Mouse (Mus musculus) liver, embryonic 11.5 days (tissue): ENCODE results near the gene Abtb2. TPM values are rescaled to one million over a fixed set of nuclear protein-coding genes. Genes with fewer than 3 reads are reported as not detected.

Source experiments
- ATAC-seq: fragments of 200-750 bp; cut with Nextera tagmentation; replicated peaks from 2 replicates; pipeline ENCODE4 v1.8.0; 2017; ENCODE audit warnings: moderate number of reproducible peaks, mild to moderate bottlenecking, moderate TSS enrichment, moderate library complexity; ENCODE audit not compliant: low FRiP score
- DNase-seq: peaks from one replicate; pipeline ENCODE4 v3.0.0-alpha.2; 2017; ENCODE audit warnings: low spot score
- H3K27ac ChIP-seq: fragments of 300-500 bp; sonication (generic); 2 replicates; pipeline ENCODE4 v1.5.1; 2014; ENCODE audit warnings: mild to moderate bottlenecking, low read depth, low read length, control low read depth
- H3K27me3 ChIP-seq: fragments of 300-500 bp; sonication (generic); replicated peaks from 2 replicates; pipeline ENCODE4 v1.6.1; 2014; ENCODE audit warnings: low read length, mixed read lengths; ENCODE audit not compliant: control insufficient read depth, insufficient read depth
- H3K36me3 ChIP-seq: fragments of 300-500 bp; sonication (generic); 2 replicates; pipeline ENCODE4 v1.6.1; 2014; ENCODE audit warnings: mild to moderate bottlenecking, low read length, moderate library complexity, mixed read lengths; ENCODE audit not compliant: control insufficient read depth, insufficient read depth
- H3K4me1 ChIP-seq: fragments of 300-500 bp; sonication (generic); replicated peaks from 2 replicates; pipeline ENCODE4 v1.6.1; 2014; ENCODE audit warnings: low read length, mixed read lengths; ENCODE audit not compliant: control insufficient read depth, insufficient read depth
- H3K4me2 ChIP-seq: fragments of 300-500 bp; sonication (generic); 2 replicates; pipeline ENCODE4 v1.6.1; 2014; ENCODE audit warnings: mild to moderate bottlenecking, control low read depth, moderate library complexity
- H3K4me3 ChIP-seq: fragments of 300-500 bp; sonication (generic); 2 replicates; pipeline ENCODE4 v1.5.1; 2014; ENCODE audit warnings: low read depth, low read length, control low read depth
- H3K9ac ChIP-seq: fragments of 300-500 bp; sonication (generic); 2 replicates; pipeline ENCODE4 v1.6.1; 2014; ENCODE audit warnings: low read depth, low read length, control low read depth
- H3K9me3 ChIP-seq: fragments of 300-500 bp; sonication (generic); 2 replicates; pipeline ENCODE4 v1.6.1; 2016; ENCODE audit warnings: low read length, inconsistent platforms, mixed read lengths; ENCODE audit not compliant: control insufficient read depth
- WGBS: fragments of 180-500 bp; shearing (Covaris S2); extraction: QIAGEN DNeasy Blood & Tissue Kit; methylation state at CpG from one replicate; pipeline ENCODE4 v1.1.7; 2014; 5-methylcytosine and 5-hydroxymethylcytosine counted together
- polyA plus RNA-seq: library from polyadenylated mRNA; unstranded; fragments of >200 nt; fragmentation: Nextera tagmentation; extraction: Ambion mirVana; gene quantifications from 2 replicates; pipeline ENCODE4 v1.2.1, GENCODE M21; 2014

Gene Abtb2
- polyA plus RNA-seq, 1 experiment from 2014 or later: 4.6 TPM

- Histone ChIP-seq H3K36me3 (no peaks in the 10 kb centered on the region), H3K9me3 (no peaks in the 10 kb centered on the region), H3K27ac (no peak overlapping the region), H3K4me1 (peaks cover 21% of the 10 kb centered on the region), H3K9ac (no peak overlapping the region), H3K27me3 (0 out of 2 replicates have a peak, but pooled peaks cover 2% of the 10 kb centered on the region), H3K4me3 (no peak overlapping the region), H3K4me2 (no peak overlapping the region)
- 82% methylated on average over 4 of the region's 4 CpGs for WGBS
- DNase-seq (no peak), ATAC-seq (no peak)
Observed at GRCm38 (mm10) chr2:103589400-103589799, 23.3 kb downstream of the Abtb2 start.

GRCm38 (mm10) chr2:103590645-103591044, 24.5 kb downstream of the Abtb2 start:
- Histone ChIP-seq H3K9me3 (no peaks in the 10 kb centered on the region), H3K27me3 (0 out of 2 replicates have a peak, but pooled peaks cover 2% of the 10 kb centered on the region), H3K36me3 (no peaks in the 10 kb centered on the region), H3K4me2 (no peak overlapping the region), H3K4me3 (no peak overlapping the region), H3K27ac (no peak overlapping the region), H3K9ac (no peak overlapping the region), H3K4me1 (peaks cover 14% of the 10 kb centered on the region)
- no peak for DNase-seq
- ATAC-seq: 0 out of 2 replicates have a peak, but pooled peaks have one; percentile 51
- 76% methylated on average over 7 of the region's 7 CpGs for WGBS

- ATAC-seq (no peak), DNase-seq (no peak)
- Histone ChIP-seq H3K9ac (no peak overlapping the region), H3K36me3 (no peaks in the 10 kb centered on the region), H3K4me1 (peaks cover 18% of the 10 kb centered on the region), H3K4me2 (no peak overlapping the region; the same call in 1 of the 2 replicates), H3K27me3 (0 out of 2 replicates have a peak, but pooled peaks cover 2% of the 10 kb centered on the region), H3K27ac (no peak overlapping the region; the same call in 1 of the 2 replicates), H3K9me3 (no peaks in the 10 kb centered on the region), H3K4me3 (no peak overlapping the region)
- WGBS: 48% methylated on average over 9 of the region's 9 CpGs
Observed at GRCm38 (mm10) chr2:103591742-103592590, 25.9 kb downstream of the Abtb2 start.

- Histone ChIP-seq H3K9ac (no peak overlapping the region), H3K27ac (no peak overlapping the region; the same call in 1 of the 2 replicates)
Observed at GRCm38 (mm10) chr2:103592591-103592929, 26.4 kb downstream of the Abtb2 start.

GRCm38 (mm10) chr2:103594592-103595011, 28.5 kb downstream of the Abtb2 start:
- DNase-seq (no peak), ATAC-seq (no peak)
- no peak overlapping the region for H3K4me3 ChIP-seq
- no peaks in the 10 kb centered on the region for H3K36me3 ChIP-seq
- peaks cover 36% of the 10 kb centered on the region for H3K4me1 ChIP-seq
- no peaks in the 10 kb centered on the region for H3K27me3 ChIP-seq
- no peak overlapping the region for H3K9ac ChIP-seq
- H3K4me2 ChIP-seq: peak overlapping the region; percentile 30
- no peaks in the 10 kb centered on the region for H3K9me3 ChIP-seq
- no peak overlapping the region for H3K27ac ChIP-seq
- WGBS: 49% methylated on average over 6 of the region's 6 CpGs

More at GRCm38 (mm10) chr2:103592591-103592929, 26.4 kb downstream of the Abtb2 start:
- H3K4me2 ChIP-seq: no peak overlapping the region
- no peak overlapping the region for H3K4me3 ChIP-seq
- peaks cover 24% of the 10 kb centered on the region for H3K4me1 ChIP-seq
- no peaks in the 10 kb centered on the region for H3K9me3 ChIP-seq
- 0 out of 2 replicates have a peak, but pooled peaks cover 2% of the 10 kb centered on the region for H3K27me3 ChIP-seq
- WGBS: 70% methylated on average over 3 of the region's 3 CpGs
- no peak for DNase-seq
- no peaks in the 10 kb centered on the region for H3K36me3 ChIP-seq
- ATAC-seq: no peak

GRCm38 (mm10) chr2:103595028-103595651, 29.0 kb downstream of the Abtb2 start:
- 51% methylated on average over 5 of the region's 5 CpGs for WGBS
- Histone ChIP-seq H3K4me2 (peak overlapping the region; percentile 30), H3K9ac (no peak overlapping the region), H3K4me1 (peaks cover 39% of the 10 kb centered on the region), H3K27me3 (no peaks in the 10 kb centered on the region), H3K4me3 (no peak overlapping the region), H3K36me3 (no peaks in the 10 kb centered on the region), H3K27ac (no peak overlapping the region), H3K9me3 (no peaks in the 10 kb centered on the region)
- ATAC-seq: no peak
- no peak for DNase-seq

GRCm38 (mm10) chr2:103599296-103599695, 33.2 kb downstream of the Abtb2 start:
- DNase-seq (no peak), ATAC-seq (no peak)
- 83% methylated on average over 1 of the region's 1 CpGs for WGBS
- no peaks in the 10 kb centered on the region for H3K27me3 ChIP-seq
- H3K9ac ChIP-seq: no peak overlapping the region
- no peak overlapping the region for H3K4me2 ChIP-seq
- no peak overlapping the region for H3K4me3 ChIP-seq
- H3K4me1 ChIP-seq: peaks cover 49% of the 10 kb centered on the region
- no peaks in the 10 kb centered on the region for H3K36me3 ChIP-seq
- H3K27ac ChIP-seq: no peak overlapping the region
- H3K9me3 ChIP-seq: no peaks in the 10 kb centered on the region

GRCm38 (mm10) chr2:103600165-103600891, 34.2 kb downstream of the Abtb2 start:
- WGBS: 54% methylated on average over 8 of the region's 8 CpGs
- no peak for DNase-seq
- ATAC-seq: 0 out of 2 replicates have a peak, but pooled peaks have one; percentile 33

More at GRCm38 (mm10) chr2:103600165-103600891, 34.2 kb downstream of the Abtb2 start:
- no peak overlapping the region for H3K9ac ChIP-seq
- no peak overlapping the region for H3K4me2 ChIP-seq
- H3K27ac ChIP-seq: no peak overlapping the region
- H3K4me1 ChIP-seq: peaks cover 47% of the 10 kb centered on the region
- H3K4me3 ChIP-seq: no peak overlapping the region
- no peaks in the 10 kb centered on the region for H3K27me3 ChIP-seq
- H3K9me3 ChIP-seq: no peaks in the 10 kb centered on the region
- H3K36me3 ChIP-seq: no peaks in the 10 kb centered on the region
